11 mouse cellular contexts compared by ENCODE assay signal in genomic region chr9:67787671-67788070, GRCm38 (mm10). TPM values are rescaled to one million over a fixed set of nuclear protein-coding genes. Genes with fewer than 3 reads are reported as not detected.
"Had no signal": no experiment of that assay in that cellular context is flagged by ENCODE, and none has a peak within 500 bp of the region (broad histone marks: within the 10 kb centered on the region; RNA-seq: fewer than 3 reads in every experiment).

No protein-coding gene starts in this region.

- H3K9me3 ChIP-seq: limb, embryonic 15.5 days had no signal

- ATAC-seq: midbrain, embryonic 13.5 days had no signal

- H3K4me2 ChIP-seq: limb, embryonic 15.5 days; midbrain, embryonic 13.5 days had no signal

- H3K9ac ChIP-seq: limb, embryonic 15.5 days; liver, embryonic 14.5 days; midbrain, embryonic 13.5 days had no signal

- H3K4me3 ChIP-seq: limb, embryonic 15.5 days; midbrain, embryonic 13.5 days had no signal

- DNase-seq: layer of hippocampus, adult 9-11 months; layer of hippocampus, postnatal 36 days; lung, adult 18-20 months; right cerebral cortex, postnatal 25 days; spleen, adult 18-20 months; thymus, adult 18-20 months; thymus, postnatal 25 days had no signal

- H3K27me3 ChIP-seq: limb, embryonic 15.5 days; midbrain, embryonic 13.5 days had no signal

- H3K27ac ChIP-seq: limb, embryonic 15.5 days; liver, embryonic 14.5 days; midbrain, embryonic 13.5 days had no signal

- H3K36me3 ChIP-seq: limb, embryonic 15.5 days; midbrain, embryonic 13.5 days had no signal

- H3K4me1 ChIP-seq: limb, embryonic 15.5 days; midbrain, embryonic 13.5 days had no signal

RNA-seq across cellular contexts. Expression of gene C2cd4b, which starts 28.4 kb away (rescaled TPM):
- polyA plus RNA-seq: limb, embryonic 11.5 days; liver, embryonic 14.5 days had no signal
